22 mouse cellular contexts compared by ENCODE assay signal in the genomic region with DNA sequence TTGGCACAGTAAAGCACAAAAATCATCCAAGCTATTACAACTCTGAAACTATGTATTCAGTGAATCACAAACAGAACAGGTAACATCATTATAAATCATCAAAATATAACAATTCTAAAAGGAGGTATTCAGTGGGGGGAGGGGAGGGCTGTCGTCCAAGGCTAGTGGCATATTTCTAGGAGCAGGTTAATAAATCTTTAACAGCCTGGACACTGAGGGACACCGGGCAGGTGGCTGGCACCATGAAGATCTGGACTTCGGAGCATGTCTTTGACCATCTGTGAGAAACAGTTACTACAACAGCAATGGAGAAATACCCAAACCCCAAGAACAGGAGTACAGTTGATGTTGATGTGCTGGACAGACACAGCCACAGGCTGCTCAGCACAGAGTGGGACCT. TPM values are rescaled to one million over a fixed set of nuclear protein-coding genes. Genes with fewer than 3 reads are reported as not detected.
"Had no signal": no experiment of that assay in that cellular context is flagged by ENCODE, and none has a peak within 500 bp of the region (broad histone marks: within the 10 kb centered on the region; RNA-seq: fewer than 3 reads in every experiment).

No protein-coding gene starts in this region.

- H3K27me3 ChIP-seq: limb, embryonic 15.5 days; liver, embryonic 15.5 days; midbrain, embryonic 12.5 days; neural tube, embryonic 13.5 days; stomach, embryonic 15.5 days had no signal

- H3K27ac ChIP-seq: hindbrain, embryonic 14.5 days; limb, embryonic 15.5 days; macrophage; midbrain, embryonic 12.5 days; neural tube, embryonic 13.5 days; stomach, embryonic 15.5 days had no signal

- H3K9me3 ChIP-seq: limb, embryonic 15.5 days; liver, embryonic 15.5 days; megakaryocyte, embryonic 14.5 days; midbrain, embryonic 12.5 days; neural tube, embryonic 13.5 days; stomach, embryonic 15.5 days had no signal

- H3K4me3 ChIP-seq: limb, embryonic 15.5 days; liver, embryonic 15.5 days; megakaryocyte, embryonic 14.5 days; midbrain, embryonic 12.5 days; neural tube, embryonic 13.5 days; stomach, embryonic 15.5 days had no signal

- H3K4me2 ChIP-seq: hindbrain, embryonic 14.5 days; limb, embryonic 15.5 days; liver, embryonic 15.5 days; lung, embryonic 14.5 days; midbrain, embryonic 12.5 days; neural tube, embryonic 13.5 days; stomach, embryonic 15.5 days had no signal

- H3K36me3 ChIP-seq: limb, embryonic 15.5 days; liver, embryonic 15.5 days; midbrain, embryonic 12.5 days; neural tube, embryonic 13.5 days; stomach, embryonic 15.5 days had no signal

- H3K9ac ChIP-seq: hindbrain, embryonic 14.5 days; limb, embryonic 15.5 days; liver, embryonic 15.5 days; lung, embryonic 14.5 days; midbrain, embryonic 12.5 days; neural tube, embryonic 13.5 days; stomach, embryonic 15.5 days had no signal

- H3K4me1 ChIP-seq: limb, embryonic 15.5 days; megakaryocyte, embryonic 14.5 days; midbrain, embryonic 12.5 days; neural tube, embryonic 13.5 days; stomach, embryonic 15.5 days had no signal

- DNase-seq: left cerebral cortex, postnatal 4 days; lung, embryonic 14.5 days; lung, postnatal 14 days; retina, postnatal 1 day; thymus, adult 2 months; thymus, postnatal 25 days had no signal

- ATAC-seq: midbrain, embryonic 16.5 days had no signal

RNA-seq across cellular contexts. Expression of gene Akr1d1, which starts 11.2 kb away (rescaled TPM):
- total RNA-seq: layer of hippocampus, postnatal 14 days; left cerebral cortex, adult 18-20 months; left cerebral cortex, postnatal 10 days; left cerebral cortex, postnatal 4 days had no signal
- polyA plus RNA-seq: hindbrain, embryonic 14.5 days; large intestine, adult 2 months; lung, embryonic 14.5 days; macrophage; midbrain, embryonic 12.5 days; midbrain, embryonic 16.5 days; neural tube, embryonic 13.5 days; spleen, adult 2 months; testis, adult 2 months; thymus, adult 2 months; urinary bladder, adult 2 months had no signal
